Mouse (Mus musculus): ENCODE measurements around the gene Mon2. TPM values are rescaled to one million over a fixed set of nuclear protein-coding genes. Genes with fewer than 3 reads are reported as not detected.

Gene Mon2
- total RNA-seq (2023): 100 to 1,000 TPM; 118 to 126 TPM

GRCm38 (mm10) chr10:123076245-123077023 is at the start of gene Mon2:
Gene Mon2 (minus strand): TSS chr10:123076505.

Other genes starting within 250 kb of the Mon2 start
- 100 to 1,000 TPM; 133 TPM for gene Usp15, start 120.5 kb upstream of the Mon2 start, total RNA-seq (2023)
- not detected for gene Fam19a2, start 187.5 kb upstream of the Mon2 start, total RNA-seq (2023)